Mouse (Mus musculus) MEL (cell line): Measurements from ENCODE around the gene Cdc27. TPM values are rescaled to one million over a fixed set of nuclear protein-coding genes. Genes with fewer than 3 reads are reported as not detected.

Experiments
- DNase-seq: peaks from one replicate; pipeline ENCODE4 v3.0.0; 2011; ENCODE audit warnings: low read depth, low spot score
- H3K27ac ChIP-seq: 2 replicates; pipeline ENCODE4 v1.5.1; 2012; ENCODE audit warnings: low read depth, mild to moderate bottlenecking, control low read depth, low read length, moderate library complexity; ENCODE audit not compliant: control insufficient read depth
- H3K27me3 ChIP-seq, 2 experiments: fragments of 150-350 bp in 1 of 2; sonication (generic) in 1 of 2; 2 replicates each; pipeline ENCODE4 v1.6.1; 2012; ENCODE audit warnings: low read length in 2 of 2, mild to moderate bottlenecking in 2 of 2, improper control_type of control experiment in 1 of 2, moderate library complexity in 1 of 2; ENCODE audit not compliant: insufficient read depth in 2 of 2, control insufficient read depth in 1 of 2
- H3K36me3 ChIP-seq, 2 experiments: 2 replicates each; pipeline ENCODE4 v1.6.1; 2012 to 2014; ENCODE audit warnings: low read length in 2 of 2, improper control_type of control experiment in 1 of 2, inconsistent platforms in 1 of 2, mild to moderate bottlenecking in 1 of 2; ENCODE audit not compliant: insufficient read depth in 2 of 2, control insufficient read depth in 1 of 2
- H3K4me1 ChIP-seq, 2 experiments: fragments of 150-350 bp in 1 of 2; sonication (generic) in 1 of 2; 2 replicates each; pipeline ENCODE4 v1.6.1; 2012; ENCODE audit warnings: low read length in 2 of 2, improper control_type of control experiment in 1 of 2, mild to moderate bottlenecking in 1 of 2; ENCODE audit not compliant: insufficient read depth in 2 of 2, control insufficient read depth in 1 of 2
- H3K4me3 ChIP-seq, 2 experiments: fragments of 150-350 bp in 1 of 2; sonication (generic) in 1 of 2; 2 replicates each; pipeline ENCODE4 v1.5.1; 2012; ENCODE audit warnings: low read depth in 2 of 2, low read length in 2 of 2, mild to moderate bottlenecking in 2 of 2, moderate library complexity in 2 of 2, control low read depth in 1 of 2, improper control_type of control experiment in 1 of 2; ENCODE audit not compliant: control insufficient read depth in 1 of 2, insufficient read depth in 1 of 2
- H3K79me2 ChIP-seq: 2 replicates; pipeline ENCODE4 v1.6.1; 2012; ENCODE audit warnings: mild to moderate bottlenecking, low read length, moderate library complexity; ENCODE audit not compliant: control insufficient read depth, poor library complexity, insufficient read depth
- H3K9ac ChIP-seq: 2 replicates; pipeline ENCODE4 v1.6.1; 2012; ENCODE audit warnings: low read depth, mild to moderate bottlenecking, control low read depth, low read length, moderate library complexity; ENCODE audit not compliant: control insufficient read depth, poor library complexity, severe bottlenecking
- H3K9me3 ChIP-seq: fragments of 150-350 bp; sonication (generic); replicated peaks from 2 replicates; pipeline ENCODE4 v1.6.1; 2012; ENCODE audit warnings: mild to moderate bottlenecking, low read length, improper control_type of control experiment, moderate library complexity; ENCODE audit not compliant: insufficient read depth
- BHLHE40 ChIP-seq: IDR thresholded peaks from 2 replicates; pipeline ENCODE4 v1.6.1; 2012; ENCODE audit warnings: low read depth, mild to moderate bottlenecking, inconsistent platforms, low read length, improper control_type of control experiment, borderline replicate concordance
- CHD1 ChIP-seq: IDR thresholded peaks from 2 replicates; pipeline ENCODE4 v1.6.1; 2012; ENCODE audit warnings: low read depth, mild to moderate bottlenecking, inconsistent platforms, low read length, improper control_type of control experiment
- CTCF ChIP-seq, 3 experiments: IDR thresholded peaks in 2 of 3; conservative IDR thresholded peaks in 1 of 3; 2 replicates each; pipeline ENCODE4 v1.5.1; 2011 to 2012; ENCODE audit warnings: low read length in 3 of 3, low read depth in 2 of 3, mild to moderate bottlenecking in 2 of 3, improper control_type of control experiment in 1 of 3, inconsistent platforms in 1 of 3, mixed read lengths in 1 of 3, moderate library complexity in 1 of 3; ENCODE audit not compliant: control insufficient read depth in 1 of 3, insufficient read depth in 1 of 3, poor library complexity in 1 of 3, severe bottlenecking in 1 of 3
- E2F4 ChIP-seq: IDR thresholded peaks from 2 replicates; pipeline ENCODE4 v1.6.1; 2011; ENCODE audit warnings: low read depth, low read length, improper control_type of control experiment, borderline replicate concordance
- ELF1 ChIP-seq: IDR thresholded peaks from 2 replicates; pipeline ENCODE4 v1.6.1; 2014; ENCODE audit warnings: low read depth, mild to moderate bottlenecking, inconsistent platforms, low read length, improper control_type of control experiment, moderate library complexity
- EP300 ChIP-seq, 2 experiments: IDR thresholded peaks; 2 replicates each; pipeline ENCODE4 v1.6.1; 2011; ENCODE audit warnings: improper control_type of control experiment in 2 of 2, low read length in 2 of 2, low read depth in 1 of 2, mild to moderate bottlenecking in 1 of 2
- ETS1 ChIP-seq: IDR thresholded peaks from 2 replicates; pipeline ENCODE4 v1.6.1; 2012; ENCODE audit warnings: low read depth, mild to moderate bottlenecking, inconsistent platforms, low read length, improper control_type of control experiment, moderate library complexity
- GABPA ChIP-seq: IDR thresholded peaks from 2 replicates; pipeline ENCODE4 v1.6.1; 2012; ENCODE audit warnings: low read depth, mild to moderate bottlenecking, inconsistent platforms, low read length, improper control_type of control experiment, moderate library complexity
- GATA1 ChIP-seq: IDR thresholded peaks from 2 replicates; pipeline ENCODE4 v1.6.1; 2011; ENCODE audit warnings: low read depth, low read length, improper control_type of control experiment
- HCFC1 ChIP-seq: IDR thresholded peaks from 2 replicates; pipeline ENCODE4 v1.6.1; 2012; ENCODE audit warnings: low read depth, mild to moderate bottlenecking, inconsistent platforms, low read length, improper control_type of control experiment, moderate library complexity
- JUND ChIP-seq: IDR thresholded peaks from 2 replicates; pipeline ENCODE4 v1.6.1; 2011; ENCODE audit warnings: low read depth, mild to moderate bottlenecking, improper control_type of control experiment, low read length
- KAT2A ChIP-seq: conservative IDR thresholded peaks from 2 replicates; pipeline ENCODE4 v1.6.1; 2012; ENCODE audit warnings: low read depth, low read length, improper control_type of control experiment, inconsistent platforms
- MAFK ChIP-seq: IDR thresholded peaks from 2 replicates; pipeline ENCODE4 v1.6.1; 2011; ENCODE audit warnings: low read depth, mild to moderate bottlenecking, low read length, improper control_type of control experiment, borderline replicate concordance
- MAZ ChIP-seq: IDR thresholded peaks from 2 replicates; pipeline ENCODE4 v1.6.1; 2012; ENCODE audit warnings: low read depth, mild to moderate bottlenecking, inconsistent platforms, low read length, improper control_type of control experiment
- MYC ChIP-seq: IDR thresholded peaks from 2 replicates; pipeline ENCODE4 v1.6.1; 2011; ENCODE audit warnings: low read depth, mild to moderate bottlenecking, low read length, improper control_type of control experiment, moderate library complexity
- NELFE ChIP-seq: IDR thresholded peaks from 2 replicates; pipeline ENCODE4 v1.6.1; 2011; ENCODE audit warnings: low read depth, low read length, improper control_type of control experiment
- NRF1 ChIP-seq: IDR thresholded peaks from 2 replicates; pipeline ENCODE4 v1.6.1; 2014; ENCODE audit warnings: low read depth, mild to moderate bottlenecking, inconsistent platforms, low read length, improper control_type of control experiment, moderate library complexity; ENCODE audit not compliant: poor library complexity, insufficient read depth, severe bottlenecking
- POLR2A ChIP-seq, 2 experiments: IDR thresholded peaks; 2 replicates each; pipeline ENCODE4 v1.6.1; 2011 to 2012; ENCODE audit warnings: low read length in 2 of 2, mild to moderate bottlenecking in 2 of 2, control low read depth in 1 of 2, improper control_type of control experiment in 1 of 2, low read depth in 1 of 2, moderate library complexity in 1 of 2; ENCODE audit not compliant: control insufficient read depth in 1 of 2, insufficient read depth in 1 of 2, poor library complexity in 1 of 2
- POLR2AphosphoS2 ChIP-seq: IDR thresholded peaks from 2 replicates; pipeline ENCODE4 v1.6.1; 2011; ENCODE audit warnings: low read length, improper control_type of control experiment
- POLR2AphosphoS5 ChIP-seq: IDR thresholded peaks from 2 replicates; pipeline ENCODE4 v1.6.1; 2012; ENCODE audit warnings: low read depth, borderline replicate concordance, mild to moderate bottlenecking, inconsistent platforms, low read length, moderate library complexity, mixed read lengths
- RAD21 ChIP-seq: IDR thresholded peaks from 2 replicates; pipeline ENCODE4 v1.6.1; 2011; ENCODE audit warnings: mild to moderate bottlenecking, low read depth, low read length, improper control_type of control experiment
- RCOR1 ChIP-seq: IDR thresholded peaks from 2 replicates; pipeline ENCODE4 v1.6.1; 2012; ENCODE audit warnings: low read depth, mild to moderate bottlenecking, inconsistent platforms, low read length, improper control_type of control experiment
- SIN3A ChIP-seq: IDR thresholded peaks from 2 replicates; pipeline ENCODE4 v1.6.1; 2012; ENCODE audit warnings: low read length, improper control_type of control experiment, inconsistent platforms
- SMC3 ChIP-seq: IDR thresholded peaks from 2 replicates; pipeline ENCODE4 v1.6.1; 2011; ENCODE audit warnings: low read depth, low read length, improper control_type of control experiment
- TAL1 ChIP-seq: IDR thresholded peaks from 2 replicates; pipeline ENCODE4 v1.6.1; 2012; ENCODE audit warnings: mild to moderate bottlenecking, inconsistent platforms, low read length, moderate library complexity, mixed read lengths
- TBP ChIP-seq: IDR thresholded peaks from 2 replicates; pipeline ENCODE4 v1.8.0; 2011; ENCODE audit warnings: low read depth, low read length, improper control_type of control experiment
- TCF12 ChIP-seq: IDR thresholded peaks from 2 replicates; pipeline ENCODE4 v1.6.1; 2014; ENCODE audit warnings: low read depth, mild to moderate bottlenecking, inconsistent platforms, low read length, improper control_type of control experiment, moderate library complexity
- UBTF ChIP-seq: IDR thresholded peaks from 2 replicates; pipeline ENCODE4 v1.6.1; 2012; ENCODE audit warnings: low read depth, mild to moderate bottlenecking, inconsistent platforms, low read length, improper control_type of control experiment, moderate library complexity, borderline replicate concordance; ENCODE audit not compliant: insufficient read depth
- USF1 ChIP-seq: IDR thresholded peaks from 2 replicates; pipeline ENCODE4 v1.6.1; 2014; ENCODE audit warnings: low read depth, mild to moderate bottlenecking, inconsistent platforms, low read length, improper control_type of control experiment, moderate library complexity
- ZC3H11A ChIP-seq: IDR thresholded peaks from 2 replicates; pipeline ENCODE4 v1.6.1; 2012; ENCODE audit warnings: low read depth, mild to moderate bottlenecking, inconsistent platforms, low read length, improper control_type of control experiment
- ZMIZ1 ChIP-seq: IDR thresholded peaks from 2 replicates; pipeline ENCODE4 v1.6.1; 2012; ENCODE audit warnings: low read depth, mild to moderate bottlenecking, inconsistent platforms, low read length, improper control_type of control experiment, moderate library complexity
- ZNF384 ChIP-seq: IDR thresholded peaks from 2 replicates; pipeline ENCODE4 v1.6.1; 2012; ENCODE audit warnings: low read depth, mild to moderate bottlenecking, inconsistent platforms, low read length, improper control_type of control experiment
- polyA plus RNA-seq, 2 experiments: library from polyadenylated mRNA; stranded (reverse) in 1 of 2; unstranded in 1 of 2; fragments of >175 nt in 1 of 2; fragments of >200 nt in 1 of 2; gene quantifications; 2 replicates each; pipeline versions ENCODE4 v1.2.1 to v1.2.4; 2012; ENCODE audit warnings: low replicate concordance in 2 of 2, low read depth in 1 of 2; ENCODE audit not compliant: insufficient read length in 2 of 2, insufficient read depth in 1 of 2, missing spikeins in 1 of 2
- total RNA-seq: library from RNA; depleted of rRNA; stranded (reverse); fragments of 300-350 nt; gene quantifications from 2 replicates; pipeline ENCODE4 v1.2.3, GENCODE M21; 2012

The Cdc27 gene
- total and polyA plus RNA-seq, 3 experiments = 24.4 to 180 (median 30.4) TPM

DNA sequence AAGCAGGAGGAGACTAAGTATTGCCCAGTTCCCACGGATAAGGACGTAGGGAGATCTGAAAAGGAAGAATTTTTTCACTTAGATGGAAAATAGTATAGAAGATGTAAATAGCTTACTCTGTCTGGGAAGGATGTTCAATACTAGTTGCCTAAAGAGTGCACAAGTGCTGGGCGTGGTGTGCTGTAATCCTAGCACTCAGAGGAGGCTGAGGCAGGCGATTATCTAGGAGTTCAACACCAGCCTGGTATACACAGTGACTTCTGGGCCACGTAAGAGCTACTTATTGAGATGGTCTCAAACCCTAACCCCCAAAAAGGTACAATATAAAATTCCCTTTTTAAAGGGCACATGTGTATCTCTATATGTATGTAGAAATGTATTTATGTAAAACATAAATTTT lies 82.7 kb downstream of the Cdc27 start:
- H3K36me3 ChIP-seq = peaks cover 0 to 28% of the 10 kb centered on the region in 2 experiments
- peak; percentile 48 for DNase-seq
- no peak overlapping the region; a peak in 1 of 4 replicates for H3K4me3 ChIP-seq
- TF ChIP-seq SIN3A (0 out of 2 replicates have a peak, but pooled peaks have one; percentile 28), EP300 (IDR thresholded peaks at IDR 0.05; ENCODE audit: low read depth in 1 of 2, low read length in 2 of 2) (no peak), RCOR1 (no peak), POLR2A (IDR thresholded peaks at IDR 0.05; ENCODE audit: control insufficient read depth in 1 of 2, insufficient read depth in 1 of 2, low read depth in 1 of 2, low read length in 2 of 2, poor library complexity in 1 of 2) (no peak)
- TF ChIP-seq, all 39 proteins: peak for 1
- peaks cover 0 to 3% of the 10 kb centered on the region in 2 experiments; a peak in 2 of 4 replicates for H3K27me3 ChIP-seq
- H3K27ac ChIP-seq = no peak overlapping the region
- no peaks in the 10 kb centered on the region for H3K9me3 ChIP-seq
- H3K9ac ChIP-seq = no peak overlapping the region
- H3K79me2 ChIP-seq = peaks cover 15% of the 10 kb centered on the region
- H3K4me1 ChIP-seq = peaks cover 3 to 5% of the 10 kb centered on the region in 2 experiments

DNA sequence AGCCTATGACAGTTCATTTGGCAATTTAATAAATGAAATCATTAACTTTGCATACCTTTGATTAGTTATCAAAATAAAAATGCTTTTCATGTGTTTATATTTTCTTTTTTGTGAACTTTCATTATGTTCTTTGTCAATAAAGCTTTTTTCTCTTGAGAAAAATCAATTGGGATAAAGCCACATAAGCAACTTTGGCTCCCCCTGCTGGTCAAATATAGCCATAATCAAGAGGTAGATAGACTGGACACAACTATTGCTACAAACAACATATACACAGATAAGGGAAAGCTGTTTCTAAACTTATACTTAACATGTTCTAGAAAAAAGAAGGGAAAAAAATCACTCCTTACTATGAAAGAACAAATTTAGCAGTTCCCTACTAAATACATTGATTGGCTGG lies 88.9 kb downstream of the Cdc27 start:
- peaks cover 8% of the 10 kb centered on the region for H3K79me2 ChIP-seq
- no peaks in the 10 kb centered on the region for H3K9me3 ChIP-seq
- no peaks in the 10 kb centered on the region for H3K4me1 ChIP-seq
- TF ChIP-seq TCF12 = no peak
- TF ChIP-seq NRF1 = no peak
- peak; percentile 25 to 97 (median 78); a peak in 5 of 6 replicates for TF ChIP-seq CTCF (IDR thresholded peaks at IDR 0.05 in 2 of 3, conservative IDR thresholded peaks at IDR 0.05 in 1 of 3; ENCODE audit: control insufficient read depth in 1 of 3, insufficient read depth in 1 of 3, low read depth in 2 of 3, low read length in 3 of 3, poor library complexity in 1 of 3, severe bottlenecking in 1 of 3)
- no peak for TF ChIP-seq ZMIZ1
- TF ChIP-seq ELF1 = no peak
- no peak for TF ChIP-seq KAT2A
- TF ChIP-seq ZC3H11A = peak; percentile 80
- peak; percentile 29; the same call in 1 of the 2 replicates for TF ChIP-seq GATA1
- TF ChIP-seq NELFE = no peak
- TF ChIP-seq MYC = 0 out of 2 replicates have a peak, but pooled peaks have one; percentile 45
- no peak for TF ChIP-seq GABPA
- TF ChIP-seq JUND = no peak; the same call in 1 of the 2 replicates
- TF ChIP-seq POLR2AphosphoS5 = no peak
- TF ChIP-seq TBP = no peak
- peak; percentile 61; the same call in 1 of the 2 replicates for TF ChIP-seq SIN3A
- TF ChIP-seq CHD1 = no peak
- no peak for TF ChIP-seq ETS1
- peak; percentile 68 for TF ChIP-seq ZNF384
- no peak for TF ChIP-seq E2F4
- TF ChIP-seq SMC3 = peak; percentile 93
- TF ChIP-seq BHLHE40 = peak; percentile 53; the same call in 1 of the 2 replicates
- TF ChIP-seq MAZ = no peak
- TF ChIP-seq POLR2AphosphoS2 = no peak
- TF ChIP-seq MAFK = no peak
- no peak for TF ChIP-seq TAL1
- peak; percentile 89 for TF ChIP-seq RAD21
- TF ChIP-seq USF1 = no peak
- TF ChIP-seq RCOR1 = no peak
- peak; percentile 56 for TF ChIP-seq HCFC1
- no peak for TF ChIP-seq UBTF
- TF ChIP-seq, all 39 proteins: peak for 10
- peaks cover 6 to 10% of the 10 kb centered on the region in 2 experiments for H3K36me3 ChIP-seq
- H3K4me3 ChIP-seq = no peak overlapping the region
- peak; percentile 89 for DNase-seq
- H3K9ac ChIP-seq = no peak overlapping the region
- no peaks in the 10 kb centered on the region for H3K27me3 ChIP-seq
- H3K27ac ChIP-seq = no peak overlapping the region
